Mouse (Mus musculus) heart, embryonic 14.5 days (tissue): ENCODE results near the gene Xxylt1. TPM values are rescaled to one million over a fixed set of nuclear protein-coding genes. Genes with fewer than 3 reads are reported as not detected.

ENCODE experiments used
- ATAC-seq: fragments of 200-750 bp; cut with Nextera tagmentation; 2 replicates; pipeline ENCODE4 v1.8.0; 2017; ENCODE audit warnings: low read depth, moderate TSS enrichment; ENCODE audit not compliant: insufficient number of reproducible peaks, insufficient read depth, low FRiP score
- H3K27ac ChIP-seq, 2 experiments: fragments of 200-500 bp in 1 of 2; fragments of 300-500 bp in 1 of 2; sonication (generic) in 1 of 2; replicated peaks in 1 of 2; 2 replicates each; pipeline ENCODE4 v1.5.1; 2012 to 2014; ENCODE audit warnings: low read depth in 2 of 2, low read length in 2 of 2, control low read depth in 1 of 2, mild to moderate bottlenecking in 1 of 2, mixed read lengths in 1 of 2; ENCODE audit not compliant: control insufficient read depth in 1 of 2, insufficient read depth in 1 of 2
- H3K27me3 ChIP-seq: fragments of 300-500 bp; sonication (generic); 2 replicates; pipeline ENCODE4 v1.6.1; 2014; ENCODE audit warnings: mild to moderate bottlenecking, low read length, control low read depth; ENCODE audit not compliant: control insufficient read depth, insufficient read depth
- H3K36me3 ChIP-seq: fragments of 300-500 bp; sonication (generic); 2 replicates; pipeline ENCODE4 v1.6.1; 2014; ENCODE audit warnings: mild to moderate bottlenecking, control low read depth, low read length, mixed read lengths; ENCODE audit not compliant: control insufficient read depth, insufficient read depth
- H3K4me1 ChIP-seq, 2 experiments: fragments of 200-500 bp in 1 of 2; fragments of 300-500 bp in 1 of 2; sonication (generic) in 1 of 2; 2 replicates each; pipeline ENCODE4 v1.6.1; 2012 to 2014; ENCODE audit warnings: low read length in 2 of 2, control low read depth in 1 of 2, mixed read lengths in 1 of 2; ENCODE audit not compliant: control insufficient read depth in 2 of 2, insufficient read depth in 2 of 2
- H3K4me2 ChIP-seq: fragments of 300-500 bp; sonication (generic); 2 replicates; pipeline ENCODE4 v1.6.1; 2014; ENCODE audit warnings: mild to moderate bottlenecking, low read length
- H3K4me3 ChIP-seq, 2 experiments: fragments of 200-500 bp in 1 of 2; fragments of 300-500 bp in 1 of 2; sonication (generic) in 1 of 2; 2 replicates each; pipeline ENCODE4 v1.5.1; 2012 to 2014; ENCODE audit warnings: low read length in 2 of 2, mild to moderate bottlenecking in 2 of 2, control low read depth in 1 of 2, low read depth in 1 of 2, moderate library complexity in 1 of 2; ENCODE audit not compliant: control insufficient read depth in 1 of 2, insufficient read depth in 1 of 2
- H3K9ac ChIP-seq: fragments of 300-500 bp; sonication (generic); 2 replicates; pipeline ENCODE4 v1.6.1; 2014; ENCODE audit warnings: mild to moderate bottlenecking, low read length
- H3K9me3 ChIP-seq: fragments of 300-500 bp; sonication (generic); 2 replicates; pipeline ENCODE4 v1.6.1; 2016; ENCODE audit warnings: low read length, control low read depth; ENCODE audit not compliant: control insufficient read depth
- WGBS: fragments of 180-500 bp; shearing (Covaris S2); extraction: QIAGEN DNeasy Blood & Tissue Kit; methylation state at CpG from one replicate; pipeline ENCODE4 v1.1.7; 2014; 5-methylcytosine and 5-hydroxymethylcytosine counted together
- polyA plus RNA-seq: library from polyadenylated mRNA; unstranded; fragments of >200 nt; fragmentation: Nextera tagmentation; extraction: Ambion mirVana; gene quantifications from 2 replicates; pipeline ENCODE4 v1.2.1, GENCODE M21; 2014

Xxylt1 gene
- polyA plus RNA-seq, 1 experiment from 2014 or later, result 12.2 TPM

DNA sequence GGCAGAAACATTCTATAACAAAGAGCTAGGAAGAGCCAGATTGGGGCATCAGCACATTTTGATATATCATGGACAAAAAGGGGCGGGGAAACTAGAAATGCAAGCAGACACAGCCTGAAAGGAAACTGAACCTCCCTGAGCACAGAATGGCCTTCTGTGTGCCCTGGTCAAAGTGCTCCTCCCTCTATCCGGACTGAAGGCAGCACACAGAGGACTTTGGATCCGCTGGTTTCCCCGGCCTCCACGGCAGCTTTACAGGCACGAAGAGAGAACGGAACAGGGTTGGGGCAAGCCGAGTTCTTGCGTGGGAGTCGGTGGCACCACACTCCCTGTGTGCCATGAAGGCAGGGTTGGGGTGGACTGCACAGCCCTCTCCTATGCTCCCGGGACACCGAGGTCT lies 121.5 kb downstream of the Xxylt1 start:
- Histone ChIP-seq H3K27ac (no peak overlapping the region), H3K36me3 (peaks cover 7% of the 10 kb centered on the region; the same call in 1 of the 2 replicates), H3K4me3 (no peak overlapping the region), H3K4me1 (peaks cover 11 to 15% of the 10 kb centered on the region in 2 experiments), H3K4me2 (no peak overlapping the region), H3K9me3 (no peaks in the 10 kb centered on the region), H3K27me3 (no peaks in the 10 kb centered on the region), H3K9ac (no peak overlapping the region)
- WGBS, result 91% methylated on average over 12 of the region's 12 CpGs
- ATAC-seq, result no peak

DNA sequence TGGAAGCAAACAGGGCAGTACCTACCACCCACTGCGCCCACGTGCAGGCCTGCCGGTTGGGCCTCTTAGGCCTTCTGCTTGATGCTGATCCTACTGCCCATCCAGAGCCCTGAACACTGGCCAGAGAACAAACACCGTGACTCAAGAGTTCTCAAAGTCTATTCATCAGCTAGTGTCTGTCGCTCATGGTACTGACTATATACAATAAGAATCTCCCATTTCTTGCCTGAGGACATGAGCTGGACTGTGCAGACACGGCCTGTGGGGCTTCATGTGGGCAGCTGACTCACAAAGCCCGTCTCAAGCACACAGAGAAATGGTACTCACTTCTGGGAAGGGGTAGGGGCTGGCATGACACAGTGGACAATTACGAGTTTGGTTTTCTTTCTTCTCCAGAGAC lies 125.1 kb downstream of the Xxylt1 start:
- H3K4me1 ChIP-seq, result no peaks in the 10 kb centered on the region; a peak in 1 of 4 replicates
- no peaks in the 10 kb centered on the region for H3K27me3 ChIP-seq
- H3K4me2 ChIP-seq, result no peak overlapping the region
- no peak overlapping the region for H3K4me3 ChIP-seq
- H3K9me3 ChIP-seq, result no peaks in the 10 kb centered on the region
- H3K9ac ChIP-seq, result no peak overlapping the region
- peaks cover 7% of the 10 kb centered on the region; the same call in 1 of the 2 replicates for H3K36me3 ChIP-seq
- ATAC-seq, result no peak
- 85% methylated on average over 8 of the region's 8 CpGs for WGBS
- no peak overlapping the region for H3K27ac ChIP-seq

DNA sequence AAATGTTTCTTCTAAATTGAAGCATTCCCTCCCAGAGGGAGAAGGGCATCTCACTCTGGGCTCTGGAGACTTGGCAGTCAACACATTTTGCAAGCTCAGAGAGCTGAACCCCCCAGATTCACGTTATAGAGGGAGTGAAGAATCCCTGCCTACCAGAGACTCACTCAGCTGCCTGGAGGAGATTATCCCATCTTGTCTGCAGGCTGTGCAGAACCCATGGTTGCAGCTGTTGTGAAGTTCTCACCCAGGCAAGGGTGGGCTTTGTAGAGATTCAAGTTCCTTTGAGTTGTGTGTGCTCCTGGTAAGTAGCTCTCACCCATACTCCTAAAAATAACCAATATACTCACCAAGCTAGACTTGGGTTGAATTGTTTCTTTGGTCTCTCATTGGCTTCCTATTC lies 132.6 kb downstream of the Xxylt1 start:
- Histone ChIP-seq H3K9ac (no peak overlapping the region), H3K27ac (no peak overlapping the region), H3K4me3 (no peak overlapping the region), H3K36me3 (no peaks in the 10 kb centered on the region), H3K4me2 (no peak overlapping the region), H3K27me3 (no peaks in the 10 kb centered on the region), H3K9me3 (no peaks in the 10 kb centered on the region), H3K4me1 (peaks cover 0 to 3% of the 10 kb centered on the region in 2 experiments; a peak in 1 of 4 replicates)
- 77% methylated on average over 1 of the region's 1 CpGs for WGBS
- ATAC-seq, result no peak

DNA sequence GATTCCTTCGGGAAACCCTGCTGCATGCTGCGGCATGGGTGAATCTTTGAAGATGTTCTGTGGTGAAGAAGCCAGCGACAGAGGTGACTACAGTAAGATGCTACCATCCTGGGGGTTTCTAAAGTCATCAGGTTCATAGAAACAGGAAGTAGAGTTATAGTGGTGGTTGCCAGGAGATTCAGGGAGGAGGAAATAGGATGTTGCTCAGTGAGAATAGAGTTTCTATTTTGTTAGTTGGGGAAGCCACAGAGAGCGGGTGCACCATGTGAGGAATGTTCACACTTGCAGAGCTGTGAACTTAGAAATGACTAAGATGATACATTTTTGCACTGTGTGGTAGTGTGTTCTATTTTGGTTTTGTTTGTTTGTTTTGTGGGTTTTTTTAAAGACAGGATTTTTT lies 133.0 kb downstream of the Xxylt1 start:
- no peaks in the 10 kb centered on the region for H3K36me3 ChIP-seq
- 84% methylated on average over 4 of the region's 4 CpGs for WGBS
- H3K27ac ChIP-seq, result no peak overlapping the region
- no peak overlapping the region for H3K9ac ChIP-seq
- H3K4me1 ChIP-seq, result peaks cover 0 to 3% of the 10 kb centered on the region in 2 experiments; a peak in 1 of 4 replicates
- no peak for ATAC-seq
- no peak overlapping the region for H3K4me2 ChIP-seq
- no peaks in the 10 kb centered on the region for H3K9me3 ChIP-seq
- no peak overlapping the region for H3K4me3 ChIP-seq
- H3K27me3 ChIP-seq, result no peaks in the 10 kb centered on the region

DNA sequence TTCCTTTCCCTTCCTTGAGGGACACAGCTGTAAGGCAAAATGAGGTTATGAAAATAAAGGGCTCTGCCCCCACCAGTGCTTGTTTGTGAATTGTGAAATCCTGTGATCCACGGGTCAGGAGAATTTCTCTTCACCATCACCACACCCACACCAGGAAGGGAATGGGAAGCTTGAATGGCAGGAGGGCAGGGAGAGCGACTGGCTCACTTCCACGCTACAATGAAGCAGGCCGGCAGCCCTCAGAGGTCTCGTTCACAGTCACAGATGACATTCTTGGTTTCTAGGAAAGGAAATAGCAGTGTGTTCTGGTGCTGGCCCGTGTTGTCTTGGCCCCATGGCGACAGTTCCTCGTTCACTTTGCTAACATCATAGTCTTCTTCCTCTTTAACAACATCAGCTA lies 136.3 kb downstream of the Xxylt1 start:
- no peaks in the 10 kb centered on the region for H3K9me3 ChIP-seq
- no peak overlapping the region for H3K4me3 ChIP-seq
- no peak overlapping the region for H3K27ac ChIP-seq
- no peak overlapping the region for H3K9ac ChIP-seq
- peaks cover 0 to 3% of the 10 kb centered on the region in 2 experiments; a peak in 1 of 4 replicates for H3K4me1 ChIP-seq
- 65% methylated on average over 8 of the region's 8 CpGs for WGBS
- H3K4me2 ChIP-seq, result no peak overlapping the region
- no peaks in the 10 kb centered on the region for H3K36me3 ChIP-seq
- no peaks in the 10 kb centered on the region for H3K27me3 ChIP-seq
- no peak for ATAC-seq

DNA sequence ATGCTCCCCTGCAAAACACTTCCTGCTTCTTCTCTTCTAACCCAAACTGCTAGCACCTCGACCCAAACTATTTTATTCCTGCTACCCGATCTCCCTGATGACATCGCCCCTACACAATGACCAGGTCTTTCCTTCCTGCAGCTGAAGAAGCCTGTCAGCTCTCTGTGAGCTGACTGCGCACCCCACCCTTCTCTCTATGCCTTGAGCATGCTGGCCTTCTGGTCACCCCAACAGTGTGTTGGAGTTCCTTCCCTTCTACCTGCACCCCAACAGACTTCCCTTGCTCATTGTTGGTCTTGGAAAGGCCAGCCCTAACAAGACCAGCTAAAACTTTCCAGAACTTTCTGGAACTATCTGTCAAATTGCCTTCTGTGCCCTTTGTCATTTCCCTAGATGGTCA lies 137.3 kb downstream of the Xxylt1 start:
- H3K9ac ChIP-seq, result no peak overlapping the region
- 65% methylated on average over 4 of the region's 4 CpGs for WGBS
- no peak overlapping the region for H3K27ac ChIP-seq
- H3K9me3 ChIP-seq, result no peaks in the 10 kb centered on the region
- no peak overlapping the region for H3K4me3 ChIP-seq
- H3K4me2 ChIP-seq, result no peak overlapping the region
- no peak for ATAC-seq
- H3K4me1 ChIP-seq, result peaks cover 0 to 3% of the 10 kb centered on the region in 2 experiments; a peak in 1 of 4 replicates
- no peaks in the 10 kb centered on the region for H3K27me3 ChIP-seq
- no peaks in the 10 kb centered on the region for H3K36me3 ChIP-seq

DNA sequence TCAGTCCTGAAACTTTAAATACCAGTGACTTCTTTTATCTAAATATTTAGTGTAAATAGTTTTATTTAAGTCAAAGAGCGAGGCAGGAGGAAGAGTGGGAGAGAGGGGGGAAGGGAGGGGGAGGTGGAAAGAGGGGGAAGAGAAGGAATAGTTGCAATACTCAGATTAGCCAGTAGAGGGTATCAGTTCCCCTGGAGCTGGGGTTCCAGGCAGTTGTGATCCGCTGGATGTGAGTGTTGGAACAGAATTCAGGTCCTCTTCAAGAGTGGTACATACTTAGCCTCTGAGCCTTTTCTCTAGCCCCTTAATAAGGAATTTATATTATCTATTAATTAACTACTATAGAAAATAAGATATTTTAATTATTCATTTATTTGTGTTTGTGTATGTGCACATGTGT lies 140.5 kb downstream of the Xxylt1 start:
- no peak overlapping the region for H3K9ac ChIP-seq
- H3K36me3 ChIP-seq, result no peaks in the 10 kb centered on the region
- H3K4me3 ChIP-seq, result no peak overlapping the region
- no peak overlapping the region for H3K27ac ChIP-seq
- H3K4me1 ChIP-seq, result peaks cover 0 to 5% of the 10 kb centered on the region in 2 experiments; a peak in 1 of 4 replicates
- no peak overlapping the region for H3K4me2 ChIP-seq
- H3K27me3 ChIP-seq, result no peaks in the 10 kb centered on the region
- no peaks in the 10 kb centered on the region for H3K9me3 ChIP-seq
- no peak for ATAC-seq
- WGBS, result 76% methylated on average over 2 of the region's 2 CpGs

DNA sequence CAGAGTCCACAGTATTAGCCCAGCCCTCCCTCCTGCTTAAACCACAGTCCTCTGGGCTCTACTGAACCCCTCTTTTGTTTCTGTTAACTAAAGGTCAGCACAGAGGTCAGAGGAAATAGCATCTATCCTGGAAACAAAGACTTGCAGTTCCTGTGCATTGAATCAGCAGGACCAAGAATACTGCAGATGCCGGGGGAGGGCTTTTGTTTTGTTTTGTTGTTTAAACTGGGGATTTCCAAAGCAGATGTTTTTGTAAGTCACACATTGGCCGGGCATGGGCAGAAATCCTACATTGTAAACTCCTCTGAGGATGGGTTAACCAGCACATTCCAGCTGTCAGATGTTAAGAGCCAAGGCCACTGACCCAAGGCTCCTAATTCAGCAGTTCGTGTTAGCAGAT lies 141.3 kb downstream of the Xxylt1 start:
- no peak overlapping the region for H3K4me2 ChIP-seq
- 28% methylated on average over 3 of the region's 3 CpGs for WGBS
- no peak overlapping the region for H3K9ac ChIP-seq
- H3K27ac ChIP-seq, result peak overlapping the region in 1 of 2 experiments; percentile 34; a peak in 2 of 4 replicates
- no peaks in the 10 kb centered on the region for H3K36me3 ChIP-seq
- H3K4me3 ChIP-seq, result no peak overlapping the region
- peaks cover 0 to 5% of the 10 kb centered on the region in 2 experiments; a peak in 1 of 4 replicates for H3K4me1 ChIP-seq
- no peak for ATAC-seq
- no peaks in the 10 kb centered on the region for H3K27me3 ChIP-seq
- H3K9me3 ChIP-seq, result no peaks in the 10 kb centered on the region
